Mouse (Mus musculus) embryonic fibroblast, embryonic 13.5 days (primary cell): ENCODE data around the gene Plb1.

Source experiments
- CTCF ChIP-seq: IDR thresholded peaks from 2 replicates; pipeline ENCODE4 v1.5.1; 2011; ENCODE audit warnings: mild to moderate bottlenecking, control low read depth, low read length, moderate library complexity, borderline replicate concordance; ENCODE audit not compliant: insufficient read depth
- POLR2A ChIP-seq: IDR thresholded peaks from 2 replicates; pipeline ENCODE4 v1.6.1; 2011; ENCODE audit warnings: low read depth, mild to moderate bottlenecking, control low read depth, low read length, moderate library complexity

DNA sequence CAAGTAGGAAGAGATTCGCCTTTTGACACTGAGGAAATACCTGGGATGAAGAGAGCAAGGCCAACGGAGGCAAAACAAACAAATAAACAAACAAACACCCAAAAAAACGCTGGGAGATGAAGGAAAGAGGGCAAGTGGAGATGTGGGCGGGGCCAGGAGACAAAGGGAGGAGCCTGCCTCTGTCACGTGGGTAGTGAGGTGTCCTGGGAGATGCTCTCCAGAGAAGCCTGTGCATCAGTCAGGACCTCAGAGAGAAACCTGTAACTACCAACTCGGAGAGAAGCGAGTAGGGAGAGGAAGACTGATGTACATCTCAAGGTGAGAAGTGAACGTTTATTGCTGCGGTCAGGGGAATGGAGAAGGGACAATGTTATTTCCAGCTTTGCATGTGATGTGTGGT lies at the start of gene Plb1:
- no peak for TF ChIP-seq POLR2A
- no peak for TF ChIP-seq CTCF
